Mouse (Mus musculus): ENCODE data around the gene Tpbgl. TPM values are rescaled to one million over a fixed set of nuclear protein-coding genes. Genes with fewer than 3 reads are reported as not detected.

Tpbgl gene
- total and polyA plus RNA-seq, 2 experiments from 2014 or later = 0.86 to 2.1 TPM

DNA sequence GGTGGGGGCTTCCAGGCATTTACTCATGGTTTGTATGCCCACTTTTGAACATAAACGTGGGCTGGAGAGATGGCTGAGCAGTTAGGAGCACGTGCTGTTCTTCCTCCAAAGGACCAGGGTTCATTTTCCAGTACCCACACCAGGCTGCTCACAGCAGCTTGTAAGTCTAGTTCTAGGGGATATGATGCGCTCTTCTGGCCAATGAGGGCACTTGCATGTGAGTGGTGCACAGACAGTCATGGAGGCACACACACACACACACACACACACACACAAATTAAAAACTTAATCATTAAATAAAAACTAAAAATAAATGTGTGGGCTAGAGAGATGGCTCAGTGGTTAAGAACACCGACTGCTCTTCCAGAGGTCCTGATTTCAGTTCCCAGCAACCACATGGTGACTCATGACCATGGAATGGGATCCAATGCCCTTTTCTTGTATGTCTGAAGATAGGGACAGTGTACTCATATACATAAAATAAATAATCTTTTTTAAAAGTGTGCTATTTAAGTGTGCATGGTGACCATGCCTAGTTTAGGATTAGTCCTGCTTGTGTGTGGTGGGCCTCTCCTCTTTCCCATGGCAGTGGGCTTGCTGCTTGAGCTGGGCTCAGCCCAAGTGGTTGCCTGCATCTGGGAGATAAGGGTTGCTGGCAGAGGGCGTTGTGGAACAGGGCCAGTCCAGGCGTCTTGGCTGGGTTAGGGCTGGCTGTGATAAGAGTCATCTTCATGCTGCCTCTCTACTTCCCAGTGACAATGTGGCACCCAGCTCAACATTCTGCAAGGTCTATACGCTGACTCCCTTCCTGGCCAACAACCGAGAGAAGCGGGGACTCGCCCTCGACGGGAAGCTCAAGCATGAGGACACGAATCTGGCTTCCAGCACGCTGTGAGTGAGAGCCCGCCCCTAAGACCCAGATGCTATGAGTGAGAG is 32.8 kb downstream of the Tpbgl start:
- DNase-seq = no peak
- Histone ChIP-seq H3K27ac (ENCODE audit: low read depth, low read length) (no peak overlapping the region), H3K4me2 (ENCODE audit: low read depth) (no peak overlapping the region), H3K27me3 (ENCODE audit: insufficient read depth, low read length) (no peaks in the 10 kb centered on the region), H3K9ac (no peak overlapping the region), H3K9me3 (ENCODE audit: low read length) (no peaks in the 10 kb centered on the region), H3K36me3 (ENCODE audit: insufficient read depth) (peaks cover 90% of the 10 kb centered on the region), H3K4me1 (ENCODE audit: insufficient read depth) (no peaks in the 10 kb centered on the region), H3K4me3 (ENCODE audit: low read depth, low read length) (no peak overlapping the region)
- no peak for TF ChIP-seq CTCF (IDR thresholded peaks at IDR 0.05; ENCODE audit: low read depth)
- WGBS = 88% methylated on average over 15 of the region's 15 CpGs
- ATAC-seq = no peak

DNA sequence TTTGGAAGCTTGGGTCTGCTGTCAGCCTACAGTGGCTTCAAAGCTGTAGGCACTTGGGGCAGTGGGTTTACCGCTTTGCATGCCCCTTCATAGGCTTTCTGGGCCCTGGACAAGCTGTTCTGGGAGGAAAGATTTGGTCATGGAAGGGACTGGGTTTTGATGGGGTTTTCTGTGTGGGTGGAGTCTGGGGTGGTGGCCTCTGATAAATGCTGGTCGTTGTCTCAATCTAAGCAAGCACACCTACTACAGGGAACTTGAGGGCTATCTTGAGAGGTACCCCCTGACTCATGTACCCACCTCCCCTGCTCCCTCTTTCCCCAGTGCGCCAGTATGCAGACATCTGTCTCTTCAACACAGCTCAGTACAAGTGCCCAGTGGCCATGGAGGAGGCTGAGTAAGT is 34.2 kb downstream of the Tpbgl start:
- ATAC-seq (no peak), DNase-seq (no peak)
- Histone ChIP-seq H3K27ac (ENCODE audit: low read depth, low read length) (no peak overlapping the region), H3K4me3 (ENCODE audit: low read depth, low read length) (no peak overlapping the region), H3K4me2 (ENCODE audit: low read depth) (no peak overlapping the region), H3K4me1 (ENCODE audit: insufficient read depth) (no peaks in the 10 kb centered on the region), H3K9ac (no peak overlapping the region), H3K9me3 (ENCODE audit: low read length) (no peaks in the 10 kb centered on the region), H3K27me3 (ENCODE audit: insufficient read depth, low read length) (no peaks in the 10 kb centered on the region), H3K36me3 (ENCODE audit: insufficient read depth) (peaks cover 92% of the 10 kb centered on the region)
- 95% methylated on average over 3 of the region's 3 CpGs for WGBS
- no peak for TF ChIP-seq CTCF (IDR thresholded peaks at IDR 0.05; ENCODE audit: low read depth)

DNA sequence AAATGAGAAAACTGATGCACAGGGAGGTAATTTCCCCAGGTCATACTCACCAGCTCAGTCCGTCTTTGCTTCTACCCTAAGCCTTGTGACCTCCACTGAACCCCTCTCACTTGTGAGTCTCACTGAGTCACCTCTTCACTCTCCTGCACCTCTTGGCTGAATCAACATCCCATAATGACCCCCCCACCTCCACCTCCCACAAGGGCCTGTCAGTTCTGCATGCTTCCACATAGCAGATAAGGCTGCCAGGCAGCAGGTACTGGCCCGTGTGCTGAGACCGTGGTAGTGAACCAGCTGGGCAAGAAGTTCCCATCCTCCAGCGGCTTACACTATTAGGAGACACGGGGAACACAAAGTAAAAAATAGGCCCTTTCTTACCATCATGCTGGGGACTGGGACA is 36.3 kb downstream of the Tpbgl start:
- H3K4me1 ChIP-seq (ENCODE audit: insufficient read depth) = no peaks in the 10 kb centered on the region
- 70% methylated on average over 5 of the region's 5 CpGs for WGBS
- no peak for TF ChIP-seq CTCF (IDR thresholded peaks at IDR 0.05; ENCODE audit: low read depth)
- H3K27me3 ChIP-seq (ENCODE audit: insufficient read depth, low read length) = no peaks in the 10 kb centered on the region
- no peak for DNase-seq
- no peak overlapping the region for H3K4me3 ChIP-seq (ENCODE audit: low read depth, low read length)
- ATAC-seq = no peak
- no peak overlapping the region for H3K27ac ChIP-seq (ENCODE audit: low read depth, low read length)
- H3K36me3 ChIP-seq (ENCODE audit: insufficient read depth) = peaks cover 84% of the 10 kb centered on the region
- H3K9ac ChIP-seq = no peak overlapping the region
- no peaks in the 10 kb centered on the region for H3K9me3 ChIP-seq (ENCODE audit: low read length)
- H3K4me2 ChIP-seq (ENCODE audit: low read depth) = no peak overlapping the region

DNA sequence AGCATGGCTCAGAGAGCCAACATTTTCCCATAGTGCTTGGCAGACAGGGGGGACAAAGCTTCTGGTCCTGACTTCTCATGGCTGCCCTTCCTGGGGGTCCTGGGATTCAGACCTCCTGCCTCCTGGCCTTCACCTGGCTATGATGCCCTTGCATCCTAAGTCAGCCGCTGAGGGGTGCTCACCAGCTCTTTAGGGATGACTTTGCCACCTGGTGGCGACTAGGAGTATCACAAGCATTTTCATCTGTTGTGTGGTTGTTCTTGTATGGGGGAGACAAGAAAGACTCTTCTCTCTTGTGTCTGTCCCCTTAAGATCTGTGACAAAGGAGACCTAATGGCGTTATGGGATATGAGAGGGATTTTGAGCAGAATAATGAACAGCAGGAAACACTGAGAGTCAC is 36.8 kb downstream of the Tpbgl start:
- peak; percentile 92 for TF ChIP-seq CTCF (IDR thresholded peaks at IDR 0.05; ENCODE audit: low read depth)
- H3K4me2 ChIP-seq (ENCODE audit: low read depth) = no peak overlapping the region
- peaks cover 84% of the 10 kb centered on the region for H3K36me3 ChIP-seq (ENCODE audit: insufficient read depth)
- H3K9me3 ChIP-seq (ENCODE audit: low read length) = no peaks in the 10 kb centered on the region
- peak; percentile 86 for DNase-seq
- WGBS = 7% methylated on average over 3 of the region's 3 CpGs
- H3K4me1 ChIP-seq (ENCODE audit: insufficient read depth) = no peaks in the 10 kb centered on the region
- H3K27ac ChIP-seq (ENCODE audit: low read depth, low read length) = no peak overlapping the region
- ATAC-seq = peak; percentile 77
- no peak overlapping the region for H3K4me3 ChIP-seq (ENCODE audit: low read depth, low read length)
- no peak overlapping the region for H3K9ac ChIP-seq
- no peaks in the 10 kb centered on the region for H3K27me3 ChIP-seq (ENCODE audit: insufficient read depth, low read length)

DNA sequence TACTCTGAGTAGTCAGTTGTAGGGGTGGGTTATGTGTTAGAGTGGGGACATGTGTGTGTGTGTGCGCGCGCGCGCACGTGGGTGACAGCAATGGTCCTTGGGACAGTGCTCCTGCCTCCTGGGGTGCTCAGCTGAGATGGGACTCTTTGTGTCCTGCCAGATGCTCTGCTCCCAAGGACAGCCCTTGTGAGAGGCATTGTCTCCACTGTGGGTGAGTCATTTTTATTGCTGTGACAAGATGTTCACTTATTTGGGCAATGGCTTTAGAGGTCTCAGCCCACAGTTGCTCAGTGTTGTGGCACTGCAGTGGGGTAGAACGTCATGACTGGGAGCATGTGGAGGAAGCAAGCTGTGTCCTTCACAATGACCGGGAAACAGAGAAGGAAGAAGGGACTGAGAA is 40.9 kb downstream of the Tpbgl start:
- 91% methylated on average over 8 of the region's 8 CpGs for WGBS

DNA sequence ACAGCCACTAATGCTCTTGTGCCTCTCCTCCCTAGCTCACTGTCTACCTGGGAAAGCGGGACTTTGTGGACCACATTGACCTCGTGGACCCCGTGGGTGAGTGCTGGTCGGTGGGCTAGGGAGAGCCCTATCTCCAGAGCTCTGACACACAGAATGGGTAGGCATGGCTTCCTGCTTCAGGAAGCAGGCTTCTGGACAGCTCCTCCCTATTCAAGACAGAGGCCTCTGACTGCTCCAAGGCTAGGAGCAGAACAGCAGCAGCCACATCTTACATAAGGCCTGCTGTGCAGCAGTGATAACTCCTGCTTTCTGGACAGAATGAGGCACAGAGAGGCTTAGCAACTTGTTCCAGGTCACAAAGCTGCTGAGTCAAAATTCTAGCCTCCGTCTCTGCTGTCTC is 43.3 kb downstream of the Tpbgl start:
- ATAC-seq = no peak
- 93% methylated on average over 5 of the region's 5 CpGs for WGBS

More for the DNA sequence above, 40.9 kb downstream of the Tpbgl start:
- Histone ChIP-seq H3K27ac (ENCODE audit: low read depth, low read length) (no peak overlapping the region), H3K4me3 (ENCODE audit: low read depth, low read length) (no peak overlapping the region), H3K9me3 (ENCODE audit: low read length) (no peaks in the 10 kb centered on the region), H3K9ac (no peak overlapping the region), H3K36me3 (ENCODE audit: insufficient read depth) (peaks cover 55% of the 10 kb centered on the region), H3K4me1 (ENCODE audit: insufficient read depth) (no peaks in the 10 kb centered on the region), H3K27me3 (ENCODE audit: insufficient read depth, low read length) (no peaks in the 10 kb centered on the region), H3K4me2 (ENCODE audit: low read depth) (no peak overlapping the region)
- TF ChIP-seq CTCF (IDR thresholded peaks at IDR 0.05; ENCODE audit: low read depth) = no peak
- no peak for ATAC-seq
- DNase-seq = no peak

DNA sequence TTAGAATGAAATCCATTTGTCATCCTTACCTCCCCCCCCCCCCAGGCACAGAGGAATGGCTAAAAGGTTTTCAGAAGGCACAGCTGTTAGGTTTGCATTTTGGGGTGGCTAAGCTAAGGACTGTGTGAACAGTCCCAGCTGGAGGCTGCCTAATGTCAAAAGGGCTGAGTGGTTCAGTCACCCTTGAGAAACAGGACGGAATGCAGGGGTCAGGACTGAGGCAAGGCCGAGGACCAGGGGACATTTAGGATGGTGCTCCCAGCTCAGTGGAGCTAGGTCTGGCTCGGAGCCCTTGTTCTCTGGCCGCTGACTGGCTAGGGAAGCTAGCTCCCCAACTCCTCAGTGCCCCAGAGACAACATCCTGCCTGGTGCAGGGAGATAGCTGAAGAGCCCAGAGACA is 44.0 kb downstream of the Tpbgl start:
- Histone ChIP-seq H3K4me2 (ENCODE audit: low read depth) (no peak overlapping the region), H3K27me3 (ENCODE audit: insufficient read depth, low read length) (no peaks in the 10 kb centered on the region), H3K36me3 (ENCODE audit: insufficient read depth) (peaks cover 31% of the 10 kb centered on the region), H3K9me3 (ENCODE audit: low read length) (no peaks in the 10 kb centered on the region), H3K4me3 (ENCODE audit: low read depth, low read length) (no peak overlapping the region), H3K4me1 (ENCODE audit: insufficient read depth) (peaks cover 11% of the 10 kb centered on the region), H3K27ac (ENCODE audit: low read depth, low read length) (no peak overlapping the region), H3K9ac (no peak overlapping the region)
- WGBS = 73% methylated on average over 4 of the region's 4 CpGs
- TF ChIP-seq CTCF (IDR thresholded peaks at IDR 0.05; ENCODE audit: low read depth) = no peak
- DNase-seq (no peak), ATAC-seq (no peak)

More for the DNA sequence above, 43.3 kb downstream of the Tpbgl start:
- no peaks in the 10 kb centered on the region for H3K27me3 ChIP-seq (ENCODE audit: insufficient read depth, low read length)
- H3K36me3 ChIP-seq (ENCODE audit: insufficient read depth) = peaks cover 38% of the 10 kb centered on the region
- H3K4me3 ChIP-seq (ENCODE audit: low read depth, low read length) = no peak overlapping the region
- TF ChIP-seq CTCF (IDR thresholded peaks at IDR 0.05; ENCODE audit: low read depth) = no peak
- no peak overlapping the region for H3K27ac ChIP-seq (ENCODE audit: low read depth, low read length)
- H3K4me2 ChIP-seq (ENCODE audit: low read depth) = no peak overlapping the region
- H3K9ac ChIP-seq = no peak overlapping the region
- peaks cover 11% of the 10 kb centered on the region for H3K4me1 ChIP-seq (ENCODE audit: insufficient read depth)
- DNase-seq = no peak
- H3K9me3 ChIP-seq (ENCODE audit: low read length) = no peaks in the 10 kb centered on the region

Measured in forebrain, postnatal 0 days (tissue).